Mouse (Mus musculus) ES-E14 (cell line): ENCODE results near the gene Etv6.

Experiments
- CHD2 ChIP-seq: IDR thresholded peaks from 2 replicates; pipeline ENCODE4 v1.6.1; 2014; ENCODE audit warnings: mild to moderate bottlenecking, low read depth, low read length, inconsistent platforms
- HCFC1 ChIP-seq: IDR thresholded peaks from 2 replicates; pipeline ENCODE4 v1.6.1; 2012; ENCODE audit warnings: low read length, inconsistent platforms, borderline replicate concordance; ENCODE audit not compliant: insufficient read depth
- MAFK ChIP-seq: IDR thresholded peaks from 2 replicates; pipeline ENCODE4 v1.6.1; 2014; ENCODE audit warnings: mild to moderate bottlenecking, low read depth, low read length, inconsistent platforms; ENCODE audit not compliant: insufficient read depth
- ZC3H11A ChIP-seq: IDR thresholded peaks from 2 replicates; pipeline ENCODE4 v1.6.1; 2012; ENCODE audit warnings: low read depth, mild to moderate bottlenecking, inconsistent platforms, low read length, borderline replicate concordance
- ZNF384 ChIP-seq: IDR thresholded peaks from 2 replicates; pipeline ENCODE4 v1.6.1; 2012; ENCODE audit warnings: low read depth, low read length, inconsistent platforms

DNA sequence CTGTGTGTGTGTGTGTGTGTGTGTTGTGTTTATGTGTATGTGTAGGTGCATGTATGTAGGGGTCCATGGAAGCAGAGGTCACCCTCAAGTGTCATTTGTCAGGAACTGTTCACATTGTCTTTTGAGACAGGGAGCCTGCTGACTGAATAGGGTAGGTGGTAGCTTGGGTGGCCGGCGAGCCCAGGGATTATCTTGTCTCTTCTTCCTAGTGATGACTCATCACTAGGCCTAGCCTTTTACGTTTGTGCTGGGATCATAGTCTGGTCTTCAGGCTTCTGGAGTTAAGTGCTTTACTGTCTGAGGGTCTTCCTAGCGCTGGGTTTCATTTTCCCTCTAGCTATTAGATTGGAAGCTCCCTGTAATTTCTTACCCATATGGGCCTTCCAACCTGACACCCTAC is 47.9 kb downstream of the Etv6 start:
- TF ChIP-seq HCFC1 (no peak), MAFK (no peak), ZC3H11A (no peak), ZNF384 (no peak), CHD2 (no peak)
